In the genomic region with DNA sequence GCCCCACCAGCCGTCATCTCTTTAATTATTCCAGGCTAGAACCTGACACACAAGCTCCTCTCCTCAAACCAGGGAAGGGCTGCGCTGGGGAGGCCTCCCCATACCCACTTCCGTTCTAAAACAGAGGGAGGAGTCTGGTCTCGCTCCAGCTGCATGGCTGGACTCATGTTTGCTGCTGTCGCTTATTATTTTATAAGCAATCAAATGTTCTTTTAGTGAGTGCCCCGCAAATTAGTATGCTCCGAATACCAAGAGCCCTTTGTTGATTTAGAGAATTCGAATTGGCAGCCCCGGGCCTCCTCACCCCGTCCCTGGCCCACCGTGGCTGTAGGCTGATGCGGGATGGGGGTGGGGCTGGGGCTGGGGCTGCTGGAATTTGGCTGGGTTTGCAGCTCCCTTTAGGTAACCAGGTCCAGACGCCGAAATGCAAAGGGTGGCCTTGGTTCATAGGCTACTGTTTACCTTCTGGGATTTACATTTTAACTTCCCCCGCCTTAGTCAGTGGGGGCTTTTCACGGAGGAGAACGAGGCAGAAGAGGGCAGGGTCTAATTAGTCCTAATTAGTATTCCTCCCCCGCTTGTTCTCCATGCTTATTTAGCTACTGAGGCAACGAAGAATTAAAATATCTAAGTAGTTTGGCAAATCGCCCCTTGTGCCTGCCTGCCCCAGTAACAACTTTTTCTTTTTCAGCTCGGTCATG, we compare ENCODE assay signal across 8 mouse cellular contexts. TPM values are rescaled to one million over a fixed set of nuclear protein-coding genes. Genes with fewer than 3 reads are reported as not detected.
DNase-seq lines count a peak whose midpoint lies in the region; ATAC-seq lines count a peak whose summit lies in the region.

No protein-coding gene starts in this region.

- 4% methylated on average over 21 of the region's 21 CpGs for WGBS in kidney, embryonic 15.5 days
- 4% methylated on average over 21 of the region's 21 CpGs for WGBS in heart, embryonic 12.5 days
- under 1% methylated on average over 21 of the region's 21 CpGs for WGBS in limb, embryonic 11.5 days
- WGBS in midbrain, embryonic 15.5 days = 6% methylated on average over 21 of the region's 21 CpGs

- H3K36me3 ChIP-seq in kidney, embryonic 15.5 days = no peaks in the 10 kb centered on the region
- H3K36me3 ChIP-seq in heart, embryonic 12.5 days = no peaks in the 10 kb centered on the region
- no peaks in the 10 kb centered on the region for H3K36me3 ChIP-seq in limb, embryonic 11.5 days (ENCODE audit: control insufficient read depth, insufficient read depth, low read length)
- no peaks in the 10 kb centered on the region for H3K36me3 ChIP-seq in midbrain, embryonic 15.5 days (replicated peaks)

- peaks cover 50% of the 10 kb centered on the region for H3K4me1 ChIP-seq in kidney, embryonic 15.5 days
- H3K4me1 ChIP-seq in heart, embryonic 12.5 days (replicated peaks) = peaks cover 46% of the 10 kb centered on the region
- H3K4me1 ChIP-seq in limb, embryonic 11.5 days (ENCODE audit: control insufficient read depth, insufficient read depth, low read length) = peaks cover 35% of the 10 kb centered on the region
- H3K4me1 ChIP-seq in midbrain, embryonic 15.5 days = peaks cover 34% of the 10 kb centered on the region

- no peak for DNase-seq in kidney, adult 8-10 months
- DNase-seq in brain, adult 2 months (ENCODE audit: low read depth, low spot score) = peak; percentile 36
- peak; percentile 82 for DNase-seq in limb, embryonic 11.5 days (ENCODE audit: low spot score)
- no peak for DNase-seq in cerebellum, adult 18-20 months
- no peak for DNase-seq in spleen, adult 12 weeks (ENCODE audit: low spot score)

- no peaks in the 10 kb centered on the region for H3K9me3 ChIP-seq in kidney, embryonic 15.5 days (replicated peaks)
- no peaks in the 10 kb centered on the region for H3K9me3 ChIP-seq in heart, embryonic 12.5 days (replicated peaks)
- no peaks in the 10 kb centered on the region for H3K9me3 ChIP-seq in limb, embryonic 11.5 days (ENCODE audit: control insufficient read depth, low read length)
- H3K9me3 ChIP-seq in midbrain, embryonic 15.5 days = no peaks in the 10 kb centered on the region

- peak overlapping the region; percentile 83 for H3K27ac ChIP-seq in kidney, embryonic 15.5 days
- H3K27ac ChIP-seq in heart, embryonic 12.5 days (ENCODE audit: poor library complexity, severe bottlenecking) = peak overlapping the region; percentile 89; the same call in 1 of the 2 replicates
- peak overlapping the region; percentile 72 for H3K27ac ChIP-seq in limb, embryonic 11.5 days (replicated peaks; ENCODE audit: low read depth, low read length)
- H3K27ac ChIP-seq in midbrain, embryonic 15.5 days = peak overlapping the region; percentile 39

- H3K27me3 ChIP-seq in kidney, embryonic 15.5 days = no peaks in the 10 kb centered on the region
- H3K27me3 ChIP-seq in heart, embryonic 12.5 days (replicated peaks) = no peaks in the 10 kb centered on the region
- H3K27me3 ChIP-seq in limb, embryonic 11.5 days (ENCODE audit: control insufficient read depth, insufficient read depth, low read length) = no peaks in the 10 kb centered on the region
- peaks cover 42% of the 10 kb centered on the region for H3K27me3 ChIP-seq in midbrain, embryonic 15.5 days (replicated peaks)

- peak; percentile 27; the same call in 1 of the 2 replicates for ATAC-seq in kidney, embryonic 15.5 days (replicated peaks; ENCODE audit: low FRiP score)
- ATAC-seq in heart, embryonic 12.5 days (ENCODE audit: insufficient number of reproducible peaks, low FRiP score) = no peak
- peak; percentile 48 for ATAC-seq in limb, embryonic 11.5 days (ENCODE audit: insufficient number of reproducible peaks, low FRiP score, low TSS enrichment, low read depth)
- peak; percentile 61 for ATAC-seq in midbrain, embryonic 15.5 days (replicated peaks)

- H3K9ac ChIP-seq in kidney, embryonic 15.5 days = peak overlapping the region; percentile 29; the same call in 1 of the 2 replicates
- peak overlapping the region; percentile 78 for H3K9ac ChIP-seq in heart, embryonic 12.5 days
- H3K9ac ChIP-seq in limb, embryonic 11.5 days (ENCODE audit: low read length) = 0 out of 2 replicates have a peak overlapping the region, but pooled peaks have one; percentile 37
- no peak overlapping the region for H3K9ac ChIP-seq in midbrain, embryonic 15.5 days

- peak overlapping the region; percentile 37 for H3K4me3 ChIP-seq in kidney, embryonic 15.5 days (replicated peaks)
- peak overlapping the region; percentile 45 for H3K4me3 ChIP-seq in heart, embryonic 12.5 days
- peak overlapping the region; percentile 24 for H3K4me3 ChIP-seq in limb, embryonic 11.5 days (ENCODE audit: low read depth, low read length)
- peak overlapping the region; percentile 8 for H3K4me3 ChIP-seq in midbrain, embryonic 15.5 days

- peak overlapping the region; percentile 70 for H3K4me2 ChIP-seq in kidney, embryonic 15.5 days
- peak overlapping the region; percentile 85 for H3K4me2 ChIP-seq in heart, embryonic 12.5 days
- H3K4me2 ChIP-seq in limb, embryonic 11.5 days (ENCODE audit: low read depth, severe bottlenecking) = peak overlapping the region; percentile 48
- peak overlapping the region; percentile 43 for H3K4me2 ChIP-seq in midbrain, embryonic 15.5 days

RNA-seq across cellular contexts. Expression of gene Itgb5, which starts 3.4 kb away (rescaled TPM):
- polyA plus RNA-seq in kidney, embryonic 15.5 days (2015; fragmentation: Nextera tagmentation; extraction: Ambion mirVana) = 44.4 and 46.9 TPM in 2 replicates
- polyA plus RNA-seq in heart, embryonic 12.5 days (2016; fragmentation: Nextera tagmentation; extraction: Ambion mirVana) = 74.8 and 76.8 TPM in 2 replicates
- 64.9 and 65.8 TPM in 2 replicates for polyA plus RNA-seq in limb, embryonic 11.5 days (2014; fragmentation: Nextera tagmentation; extraction: Ambion mirVana)
- polyA plus RNA-seq in midbrain, embryonic 15.5 days (2015; fragmentation: Nextera tagmentation; extraction: Ambion mirVana) = 24.1 and 24.6 TPM in 2 replicates

RNA-seq across cellular contexts. Expression of gene Muc13, which starts 39.0 kb away (rescaled TPM):
- polyA plus RNA-seq in kidney, embryonic 15.5 days (2015; fragmentation: Nextera tagmentation; extraction: Ambion mirVana) = 0.19 and 1.4 TPM in 2 replicates
- polyA plus RNA-seq in heart, embryonic 12.5 days (2016; fragmentation: Nextera tagmentation; extraction: Ambion mirVana) = 0.12 and 0.24 TPM in 2 replicates
- 0.15 and 0.28 TPM in 2 replicates for polyA plus RNA-seq in limb, embryonic 11.5 days (2014; fragmentation: Nextera tagmentation; extraction: Ambion mirVana)
- 0.08 TPM in 1 of 2 replicates, not detected in the other for polyA plus RNA-seq in midbrain, embryonic 15.5 days (2015; fragmentation: Nextera tagmentation; extraction: Ambion mirVana)

Comparison
In these comparisons a context has a peak if more than half of its experiments do, and no peak if none do; other contexts are left out.
1. H3K27ac ChIP-seq: peak in every context shown above with its lines; median percentile 89 in heart, embryonic 12.5 days; 83 in kidney, embryonic 15.5 days; 72 in limb, embryonic 11.5 days; 39 in midbrain, embryonic 15.5 days.
2. DNase-seq: peak in brain, adult 2 months (single experiment) and limb, embryonic 11.5 days (single experiment); none in kidney, adult 8-10 months (0 of 2), cerebellum, adult 18-20 months (0 of 2) and spleen, adult 12 weeks (single experiment).
3. Peak in every context shown above with its lines, with median percentiles within 50 percentile points of each other: H3K4me2 ChIP-seq and H3K4me3 ChIP-seq.